Mouse (Mus musculus): ENCODE measurements around the gene Aldh1l1. TPM values are rescaled to one million over a fixed set of nuclear protein-coding genes. Genes with fewer than 3 reads are reported as not detected.
A peak's percentile ranks its signal among the peaks of the same experiment; 100 is the strongest.

Gene Aldh1l1
- polyA plus RNA-seq, 1 experiment from 2014 or later = 72.2 TPM

GRCm38 (mm10) chr6:90466847-90467410 lies 19.3 kb upstream of the Aldh1l1 start:
- Histone ChIP-seq H3K9ac (ENCODE audit: low read depth, low read length) (no peak overlapping the region), H3K27me3 (ENCODE audit: control insufficient read depth, insufficient read depth, low read depth, low read length) (no peaks in the 10 kb centered on the region), H3K36me3 (ENCODE audit: control insufficient read depth, insufficient read depth, low read length) (no peaks in the 10 kb centered on the region), H3K27ac (ENCODE audit: low read length) (no peak overlapping the region), H3K4me2 (ENCODE audit: low read length) (no peak overlapping the region), H3K4me3 (ENCODE audit: low read depth, low read length) (no peak overlapping the region), H3K4me1 (ENCODE audit: control insufficient read depth, insufficient read depth, low read length) (peaks cover 7% of the 10 kb centered on the region), H3K9me3 (replicated peaks; ENCODE audit: control insufficient read depth, low read length, poor library complexity, severe bottlenecking) (no peaks in the 10 kb centered on the region)
- no peak for ATAC-seq
- WGBS = 87% methylated on average over 12 of the region's 12 CpGs

GRCm38 (mm10) chr6:90468216-90468615 lies 18.0 kb upstream of the Aldh1l1 start:
- 84% methylated on average over 1 of the region's 1 CpGs for WGBS
- no peaks in the 10 kb centered on the region for H3K9me3 ChIP-seq (replicated peaks; ENCODE audit: control insufficient read depth, low read length, poor library complexity, severe bottlenecking)
- ATAC-seq = no peak
- no peak overlapping the region for H3K9ac ChIP-seq (ENCODE audit: low read depth, low read length)
- H3K4me1 ChIP-seq (ENCODE audit: control insufficient read depth, insufficient read depth, low read length) = peaks cover 4% of the 10 kb centered on the region
- no peak overlapping the region for H3K27ac ChIP-seq (ENCODE audit: low read length)
- H3K36me3 ChIP-seq (ENCODE audit: control insufficient read depth, insufficient read depth, low read length) = no peaks in the 10 kb centered on the region
- no peaks in the 10 kb centered on the region for H3K27me3 ChIP-seq (ENCODE audit: control insufficient read depth, insufficient read depth, low read depth, low read length)
- no peak overlapping the region for H3K4me2 ChIP-seq (ENCODE audit: low read length)
- H3K4me3 ChIP-seq (ENCODE audit: low read depth, low read length) = no peak overlapping the region

GRCm38 (mm10) chr6:90469041-90469440 lies 17.2 kb upstream of the Aldh1l1 start:
- no peak for ATAC-seq
- Histone ChIP-seq H3K27me3 (ENCODE audit: control insufficient read depth, insufficient read depth, low read depth, low read length) (no peaks in the 10 kb centered on the region), H3K9me3 (replicated peaks; ENCODE audit: control insufficient read depth, low read length, poor library complexity, severe bottlenecking) (no peaks in the 10 kb centered on the region), H3K4me1 (ENCODE audit: control insufficient read depth, insufficient read depth, low read length) (no peaks in the 10 kb centered on the region), H3K4me2 (ENCODE audit: low read length) (no peak overlapping the region), H3K9ac (ENCODE audit: low read depth, low read length) (no peak overlapping the region), H3K36me3 (ENCODE audit: control insufficient read depth, insufficient read depth, low read length) (no peaks in the 10 kb centered on the region), H3K4me3 (ENCODE audit: low read depth, low read length) (no peak overlapping the region), H3K27ac (ENCODE audit: low read length) (no peak overlapping the region)
- WGBS = 91% methylated on average over 6 of the region's 6 CpGs

GRCm38 (mm10) chr6:90470255-90470654 lies 16.0 kb upstream of the Aldh1l1 start:
- Histone ChIP-seq H3K27ac (ENCODE audit: low read length) (no peak overlapping the region), H3K27me3 (ENCODE audit: control insufficient read depth, insufficient read depth, low read depth, low read length) (no peaks in the 10 kb centered on the region), H3K36me3 (ENCODE audit: control insufficient read depth, insufficient read depth, low read length) (no peaks in the 10 kb centered on the region), H3K4me1 (ENCODE audit: control insufficient read depth, insufficient read depth, low read length) (no peaks in the 10 kb centered on the region), H3K4me2 (ENCODE audit: low read length) (no peak overlapping the region), H3K4me3 (ENCODE audit: low read depth, low read length) (no peak overlapping the region), H3K9ac (ENCODE audit: low read depth, low read length) (no peak overlapping the region), H3K9me3 (replicated peaks; ENCODE audit: control insufficient read depth, low read length, poor library complexity, severe bottlenecking) (no peaks in the 10 kb centered on the region)
- 90% methylated on average over 2 of the region's 2 CpGs for WGBS
- ATAC-seq = no peak

- no peak for ATAC-seq
- H3K9me3 ChIP-seq (replicated peaks; ENCODE audit: control insufficient read depth, low read length, poor library complexity, severe bottlenecking) = no peaks in the 10 kb centered on the region
- H3K9ac ChIP-seq (ENCODE audit: low read depth, low read length) = no peak overlapping the region
- H3K4me2 ChIP-seq (ENCODE audit: low read length) = no peak overlapping the region
- no peaks in the 10 kb centered on the region for H3K27me3 ChIP-seq (ENCODE audit: control insufficient read depth, insufficient read depth, low read depth, low read length)
- H3K4me3 ChIP-seq (ENCODE audit: low read depth, low read length) = no peak overlapping the region
- no peaks in the 10 kb centered on the region for H3K36me3 ChIP-seq (ENCODE audit: control insufficient read depth, insufficient read depth, low read length)
- H3K4me1 ChIP-seq (ENCODE audit: control insufficient read depth, insufficient read depth, low read length) = no peaks in the 10 kb centered on the region
- peak overlapping the region; percentile 7; the same call in 1 of the 2 replicates for H3K27ac ChIP-seq (ENCODE audit: low read length)
- WGBS = 68% methylated on average over 12 of the region's 12 CpGs
These were observed 15.2 kb upstream of the Aldh1l1 start for GRCm38 (mm10) chr6:90470947-90471541.

GRCm38 (mm10) chr6:90472079-90472478 lies 14.1 kb upstream of the Aldh1l1 start:
- H3K36me3 ChIP-seq (ENCODE audit: control insufficient read depth, insufficient read depth, low read length) = no peaks in the 10 kb centered on the region
- WGBS = 86% methylated on average over 4 of the region's 4 CpGs
- H3K9ac ChIP-seq (ENCODE audit: low read depth, low read length) = no peak overlapping the region
- no peak overlapping the region for H3K4me3 ChIP-seq (ENCODE audit: low read depth, low read length)
- no peaks in the 10 kb centered on the region for H3K9me3 ChIP-seq (replicated peaks; ENCODE audit: control insufficient read depth, low read length, poor library complexity, severe bottlenecking)
- no peaks in the 10 kb centered on the region for H3K27me3 ChIP-seq (ENCODE audit: control insufficient read depth, insufficient read depth, low read depth, low read length)
- H3K27ac ChIP-seq (ENCODE audit: low read length) = no peak overlapping the region
- no peak for ATAC-seq
- no peaks in the 10 kb centered on the region for H3K4me1 ChIP-seq (ENCODE audit: control insufficient read depth, insufficient read depth, low read length)
- no peak overlapping the region for H3K4me2 ChIP-seq (ENCODE audit: low read length)

GRCm38 (mm10) chr6:90472697-90473096 lies 13.5 kb upstream of the Aldh1l1 start:
- Histone ChIP-seq H3K9ac (ENCODE audit: low read depth, low read length) (no peak overlapping the region), H3K27ac (ENCODE audit: low read length) (no peak overlapping the region), H3K4me1 (ENCODE audit: control insufficient read depth, insufficient read depth, low read length) (no peaks in the 10 kb centered on the region), H3K9me3 (replicated peaks; ENCODE audit: control insufficient read depth, low read length, poor library complexity, severe bottlenecking) (no peaks in the 10 kb centered on the region), H3K4me2 (ENCODE audit: low read length) (no peak overlapping the region), H3K4me3 (ENCODE audit: low read depth, low read length) (no peak overlapping the region), H3K27me3 (ENCODE audit: control insufficient read depth, insufficient read depth, low read depth, low read length) (no peaks in the 10 kb centered on the region), H3K36me3 (ENCODE audit: control insufficient read depth, insufficient read depth, low read length) (no peaks in the 10 kb centered on the region)
- ATAC-seq = no peak
- 96% methylated on average over 3 of the region's 3 CpGs for WGBS

- H3K4me3 ChIP-seq (ENCODE audit: low read depth, low read length) = no peak overlapping the region
- H3K9me3 ChIP-seq (replicated peaks; ENCODE audit: control insufficient read depth, low read length, poor library complexity, severe bottlenecking) = no peaks in the 10 kb centered on the region
- no peak overlapping the region for H3K4me2 ChIP-seq (ENCODE audit: low read length)
- no peak overlapping the region for H3K9ac ChIP-seq (ENCODE audit: low read depth, low read length)
- H3K36me3 ChIP-seq (ENCODE audit: control insufficient read depth, insufficient read depth, low read length) = no peaks in the 10 kb centered on the region
- no peak overlapping the region for H3K27ac ChIP-seq (ENCODE audit: low read length)
- ATAC-seq = no peak
- H3K4me1 ChIP-seq (ENCODE audit: control insufficient read depth, insufficient read depth, low read length) = no peaks in the 10 kb centered on the region
- no peaks in the 10 kb centered on the region for H3K27me3 ChIP-seq (ENCODE audit: control insufficient read depth, insufficient read depth, low read depth, low read length)
- 94% methylated on average over 24 of the region's 24 CpGs for WGBS
These were observed 12.4 kb upstream of the Aldh1l1 start for GRCm38 (mm10) chr6:90473630-90474360.

- ATAC-seq = no peak
- H3K4me1 ChIP-seq (ENCODE audit: control insufficient read depth, insufficient read depth, low read length) = no peaks in the 10 kb centered on the region
- H3K9ac ChIP-seq (ENCODE audit: low read depth, low read length) = no peak overlapping the region
- no peaks in the 10 kb centered on the region for H3K9me3 ChIP-seq (replicated peaks; ENCODE audit: control insufficient read depth, low read length, poor library complexity, severe bottlenecking)
- H3K4me3 ChIP-seq (ENCODE audit: low read depth, low read length) = no peak overlapping the region
- H3K4me2 ChIP-seq (ENCODE audit: low read length) = no peak overlapping the region
- no peaks in the 10 kb centered on the region for H3K36me3 ChIP-seq (ENCODE audit: control insufficient read depth, insufficient read depth, low read length)
- WGBS = 93% methylated on average over 3 of the region's 3 CpGs
- H3K27me3 ChIP-seq (ENCODE audit: control insufficient read depth, insufficient read depth, low read depth, low read length) = no peaks in the 10 kb centered on the region
- no peak overlapping the region for H3K27ac ChIP-seq (ENCODE audit: low read length)
These were observed 11.9 kb upstream of the Aldh1l1 start for GRCm38 (mm10) chr6:90474361-90474750.

Measured in midbrain, embryonic 16.5 days (tissue).